Mouse (Mus musculus): ENCODE measurements around the gene Phactr2. TPM values are rescaled to one million over a fixed set of nuclear protein-coding genes. Genes with fewer than 3 reads are reported as not detected.
A peak's percentile ranks its signal among the peaks of the same experiment; 100 is the strongest.

The Phactr2 gene
- total RNA-seq, 4 experiments from 2014 or later: 24.3 to 27.5 (median 25.4) TPM

DNA sequence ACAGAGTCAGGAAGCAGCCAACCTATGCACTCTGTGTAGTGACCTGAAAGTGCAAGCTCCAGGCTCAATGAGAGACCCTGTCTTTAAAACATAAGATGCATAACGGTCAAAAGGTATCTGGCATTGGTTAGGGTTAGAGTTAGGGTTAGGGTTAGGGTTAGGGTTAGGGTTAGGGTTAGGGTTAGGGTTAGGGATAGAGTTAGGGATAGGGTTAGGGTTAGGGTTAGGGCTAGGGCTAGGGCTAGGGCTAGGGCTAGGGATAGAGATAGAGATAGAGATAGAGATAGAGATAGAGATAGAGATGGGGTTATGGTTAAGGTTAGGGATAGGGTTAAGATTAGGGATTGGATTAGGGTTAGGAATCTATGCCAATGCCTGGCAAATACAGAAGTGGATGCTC is 72.2 kb downstream of the Phactr2 start:
- no peak for DNase-seq (ENCODE audit: low spot score in 2 of 2)

DNA sequence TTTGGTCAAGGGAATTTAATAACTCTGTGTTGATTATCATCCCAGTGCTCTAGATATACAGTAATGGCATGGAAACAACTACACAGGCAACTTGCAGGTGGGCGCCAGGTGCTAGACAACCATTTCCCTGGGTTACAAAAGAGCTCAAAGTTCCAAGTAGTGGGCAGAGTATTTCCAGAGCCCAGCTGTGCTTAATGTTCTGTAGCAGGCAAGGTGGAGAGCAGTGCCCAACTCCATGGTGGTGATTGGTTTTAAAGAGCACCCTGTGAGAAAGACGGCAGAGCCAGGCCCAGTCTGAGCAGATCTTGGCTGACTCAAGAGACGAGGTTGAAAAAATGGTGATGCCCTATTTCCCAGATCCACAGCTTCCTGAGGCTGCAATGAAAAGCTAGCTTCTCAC is 78.5 kb downstream of the Phactr2 start:
- DNase-seq (ENCODE audit: low spot score in 2 of 2): no peak

GRCm38 (mm10) chr10:13394000-13394399 is 80.2 kb downstream of the Phactr2 start:
- DNase-seq (ENCODE audit: low spot score in 2 of 2): no peak

DNA sequence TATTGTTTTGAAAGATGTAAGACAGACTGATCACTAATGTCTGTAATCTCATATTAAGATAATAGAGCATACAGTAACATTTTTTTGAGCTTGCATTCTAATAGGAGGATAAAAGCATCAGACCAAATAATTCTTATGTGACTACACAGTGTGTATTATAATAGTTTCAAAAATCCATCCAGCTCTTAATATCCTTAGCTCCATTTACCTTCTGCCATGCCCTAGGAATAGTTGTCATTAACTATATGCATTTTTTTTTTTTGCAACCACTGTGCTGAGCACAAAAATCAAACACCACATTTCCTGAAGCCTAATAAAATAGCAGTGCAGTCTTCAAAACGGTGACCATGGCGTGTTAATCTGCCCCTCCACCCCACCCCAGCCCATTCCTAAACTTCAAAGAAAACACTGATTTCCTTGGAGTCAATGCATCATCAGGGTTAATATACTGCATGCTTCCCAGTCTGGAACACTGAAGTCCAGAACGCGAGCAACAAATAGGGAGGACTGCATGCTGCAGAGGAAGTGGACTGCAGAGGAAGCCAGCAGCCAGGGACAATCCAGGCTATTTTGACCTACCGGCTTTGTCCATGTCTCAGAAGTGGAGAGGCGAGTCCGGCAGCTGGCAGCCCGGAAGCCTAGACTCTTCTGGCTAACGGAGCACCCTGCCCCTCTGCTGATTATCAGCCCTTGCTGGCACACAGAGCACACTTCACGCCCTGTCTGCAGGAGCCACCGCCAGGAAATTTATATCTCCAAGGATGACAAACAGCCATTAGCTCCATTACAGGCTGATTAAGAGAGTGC is 85.9 kb downstream of the Phactr2 start:
- DNase-seq (ENCODE audit: low spot score in 2 of 2): peak in 1 of 2 experiments; percentile 21

GRCm38 (mm10) chr10:13384866-13385265 is 89.3 kb downstream of the Phactr2 start:
- no peak for DNase-seq (ENCODE audit: low spot score in 2 of 2)

GRCm38 (mm10) chr10:13377895-13378294 is 96.3 kb downstream of the Phactr2 start:
- DNase-seq (ENCODE audit: low spot score in 2 of 2): no peak

- DNase-seq (ENCODE audit: low spot score in 2 of 2): no peak
These were observed 97.6 kb downstream of the Phactr2 start for GRCm38 (mm10) chr10:13376428-13377260.

DNA sequence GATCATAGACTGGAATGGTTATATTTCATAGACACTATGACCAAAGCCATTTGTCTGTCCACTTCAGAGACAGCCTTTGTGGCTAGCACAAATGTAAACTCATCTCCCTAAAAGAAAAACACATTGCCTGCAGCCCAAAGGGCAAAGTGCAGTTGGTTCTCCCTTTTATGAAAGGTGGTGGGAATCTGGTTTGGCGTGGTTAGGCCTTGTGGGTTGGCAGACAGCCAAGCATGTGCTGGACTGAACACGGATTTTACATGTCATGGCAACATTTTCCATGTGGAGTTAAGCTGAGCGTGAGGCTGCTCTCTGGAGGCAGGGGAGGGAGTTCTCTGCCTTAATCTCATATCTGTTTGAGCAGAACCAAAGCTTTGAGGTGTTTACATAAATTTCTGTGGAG is 98.4 kb downstream of the Phactr2 start:
- DNase-seq (ENCODE audit: low spot score in 2 of 2): no peak

DNA sequence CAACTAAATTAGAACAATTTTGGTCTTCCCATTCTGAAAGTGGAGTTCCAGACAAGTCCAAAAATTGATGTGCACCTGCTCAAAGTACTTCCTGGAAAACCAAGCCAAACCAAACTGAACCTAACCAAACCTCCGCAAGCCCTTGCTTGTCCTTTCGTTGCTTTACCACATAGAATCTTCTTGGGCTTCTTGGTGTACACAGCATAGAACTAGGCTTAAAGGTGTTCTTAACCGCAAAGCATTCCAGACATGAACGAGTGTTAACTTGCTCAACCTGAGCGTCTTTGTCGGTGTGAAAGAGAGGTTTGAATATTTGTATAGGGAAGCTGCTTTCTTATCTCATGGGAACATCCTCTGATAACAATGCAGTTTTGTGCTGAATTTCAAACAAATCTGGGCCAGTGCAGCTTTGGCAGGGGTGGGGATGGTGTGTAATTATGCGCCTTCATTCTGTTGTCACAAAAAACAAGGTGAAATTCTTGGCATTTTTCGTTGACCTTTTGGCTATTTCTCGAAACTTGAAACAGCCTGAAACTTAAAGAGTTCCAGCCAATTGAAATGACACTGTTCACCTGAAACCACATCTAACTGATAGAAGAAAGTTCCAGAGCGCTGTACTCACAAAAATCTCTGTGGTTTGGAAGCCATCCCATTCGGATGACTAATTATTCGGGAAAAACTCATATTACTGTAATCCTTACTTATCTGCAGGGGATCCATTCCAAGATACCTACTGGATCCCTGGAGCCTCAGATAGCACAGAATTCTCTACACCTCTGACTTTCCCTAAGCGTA is 104.4 kb downstream of the Phactr2 start:
- DNase-seq (ENCODE audit: low spot score in 2 of 2): no peak

DNA sequence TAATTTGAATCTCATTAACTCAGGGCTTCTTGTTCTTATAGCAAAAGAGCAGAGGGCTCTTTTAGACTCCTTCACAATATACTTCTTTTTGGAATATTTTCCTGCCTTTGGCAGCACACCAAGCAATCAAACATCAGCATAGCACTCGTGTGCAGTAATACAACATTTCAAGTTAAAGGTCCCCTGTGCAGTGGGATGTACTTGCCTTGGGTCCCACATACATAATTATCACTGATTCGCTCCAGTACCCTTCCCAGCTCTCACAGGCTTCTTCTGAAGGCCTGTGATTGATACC is 110.0 kb downstream of the Phactr2 start:
- DNase-seq (ENCODE audit: low spot score in 2 of 2): no peak

GRCm38 (mm10) chr10:13363499-13364285 is 110.5 kb downstream of the Phactr2 start:
- no peak for DNase-seq (ENCODE audit: low spot score in 2 of 2)

DNA sequence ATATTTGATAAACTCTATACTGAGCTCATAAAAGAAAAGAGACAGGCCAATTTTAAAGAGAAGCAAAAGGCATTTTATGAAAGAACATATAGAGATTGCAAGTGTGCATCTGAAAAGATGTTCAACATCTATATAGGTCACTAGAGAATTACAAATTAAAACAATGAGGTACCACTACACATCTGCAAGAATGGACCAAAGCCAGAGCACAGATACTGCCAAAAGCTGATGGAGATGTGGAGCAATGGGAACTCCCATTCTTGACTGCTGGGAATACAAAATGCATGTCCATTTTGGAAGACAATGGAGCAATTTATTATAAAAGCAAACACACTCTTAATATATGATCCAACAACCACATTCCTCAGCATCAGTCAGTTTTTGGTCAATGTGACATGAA is 113.3 kb downstream of the Phactr2 start:
- no peak for DNase-seq (ENCODE audit: low spot score in 2 of 2)

- DNase-seq (ENCODE audit: low spot score in 2 of 2): no peak
These were observed 114.4 kb downstream of the Phactr2 start for GRCm38 (mm10) chr10:13359846-13360245.

DNA sequence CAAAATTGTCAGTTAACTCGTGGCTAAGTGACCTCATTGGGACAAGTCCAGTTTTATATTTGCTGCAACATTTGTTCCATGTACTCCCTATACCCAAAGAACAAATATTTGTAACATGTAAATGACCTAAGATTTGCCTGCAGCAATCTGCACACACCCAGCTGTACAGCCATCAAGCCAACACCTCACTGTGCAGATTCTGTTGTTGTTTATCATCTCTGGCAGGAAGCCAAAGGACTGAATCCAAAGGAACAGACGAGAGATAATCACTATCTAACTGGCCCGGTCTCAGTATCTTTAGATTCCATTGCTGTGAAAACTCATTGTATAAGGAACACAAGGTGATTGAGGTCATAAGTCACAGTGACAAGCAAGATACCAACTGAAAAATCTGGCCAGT is 115.5 kb downstream of the Phactr2 start:
- no peak for DNase-seq (ENCODE audit: low spot score in 2 of 2)

GRCm38 (mm10) chr10:13346609-13347290 is 127.5 kb downstream of the Phactr2 start:
- DNase-seq (ENCODE audit: low spot score in 2 of 2): no peak

DNA sequence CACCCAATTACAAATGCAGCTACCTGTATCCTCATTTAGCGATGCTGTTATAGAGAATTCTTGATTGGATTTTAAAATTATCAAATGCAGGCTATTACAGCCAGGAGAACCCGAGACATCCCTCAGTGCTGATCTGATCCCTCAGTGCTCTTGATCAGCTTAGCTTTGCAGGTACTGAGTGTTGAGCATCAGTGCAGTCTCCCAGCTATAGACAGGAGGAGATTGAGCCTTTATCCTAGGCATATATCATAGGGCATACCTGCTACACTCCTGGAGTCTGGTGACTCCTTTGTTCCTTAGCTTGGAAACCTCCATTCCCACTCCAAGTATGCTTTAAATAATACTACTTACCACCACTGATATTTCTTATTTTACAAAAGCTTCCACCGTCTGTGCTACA is 133.6 kb downstream of the Phactr2 start:
- no peak for DNase-seq (ENCODE audit: low spot score in 2 of 2)

DNA sequence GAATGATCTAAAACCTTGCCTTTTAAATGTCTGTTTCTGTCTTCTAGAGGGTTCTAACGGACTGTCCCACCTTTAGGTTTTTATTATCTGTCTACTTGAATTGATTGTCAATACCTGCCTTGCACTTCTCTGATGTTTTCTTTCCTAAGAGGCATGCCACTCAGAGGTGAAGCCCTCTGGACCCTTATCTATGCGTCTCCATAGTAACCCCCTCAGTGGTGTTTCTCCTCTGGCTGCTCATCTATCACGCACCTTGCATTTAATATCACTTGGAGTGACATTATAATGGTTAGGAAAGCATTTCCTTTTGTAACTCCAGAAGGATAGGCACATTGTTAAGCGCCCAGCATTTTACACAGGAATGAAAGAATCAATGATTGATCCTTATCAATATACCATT is 137.2 kb downstream of the Phactr2 start:
- DNase-seq (ENCODE audit: low spot score in 2 of 2): no peak

DNA sequence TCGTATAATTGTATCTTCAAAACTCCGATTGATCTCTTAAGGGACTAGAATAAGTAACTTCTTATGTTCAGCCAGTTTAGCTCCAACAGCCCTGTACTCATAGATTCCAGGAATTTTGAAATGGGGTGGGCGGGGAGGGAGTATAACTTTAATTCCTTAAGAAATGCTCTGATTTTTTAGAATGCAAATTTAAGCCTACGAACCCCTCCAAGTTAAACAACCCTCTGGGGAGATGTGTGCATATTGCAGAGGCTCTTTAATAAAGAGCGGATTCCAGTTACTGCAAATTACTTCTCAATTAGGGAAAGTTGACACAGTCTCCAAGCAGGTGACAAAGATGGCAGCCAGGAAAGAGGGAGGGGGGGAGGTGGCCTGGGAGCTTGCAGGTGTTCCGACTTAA is 138.4 kb downstream of the Phactr2 start:
- no peak for DNase-seq (ENCODE audit: low spot score in 2 of 2)

GRCm38 (mm10) chr10:13335347-13335746 is 138.9 kb downstream of the Phactr2 start:
- DNase-seq (ENCODE audit: low spot score in 2 of 2): no peak

DNA sequence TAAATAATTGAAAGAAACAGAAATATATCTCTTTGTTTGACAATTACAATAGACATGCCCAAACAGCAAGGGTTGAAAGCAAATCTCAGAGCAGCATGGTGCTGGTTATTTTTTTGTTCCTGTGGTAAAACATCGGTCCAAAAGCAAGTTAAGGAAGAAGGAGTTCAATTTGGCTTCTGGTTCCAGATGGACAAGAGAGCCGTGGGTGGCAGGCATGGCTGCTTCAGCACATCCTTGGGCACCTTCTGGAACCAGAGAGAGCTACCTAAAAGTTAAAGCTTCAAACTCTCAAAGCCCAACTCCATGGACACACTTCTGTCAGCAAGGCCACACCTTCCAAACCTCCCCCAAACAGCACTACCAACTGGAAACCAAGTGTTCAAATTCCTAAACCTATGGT is 140.4 kb downstream of the Phactr2 start:
- no peak for DNase-seq (ENCODE audit: low spot score in 2 of 2)

- DNase-seq (ENCODE audit: low spot score in 2 of 2): no peak
These were observed 141.2 kb downstream of the Phactr2 start for GRCm38 (mm10) chr10:13332985-13333384.
